Mouse (Mus musculus): ENCODE measurements around the gene Mbip.

- TF ChIP-seq CTCF (IDR thresholded peaks at IDR 0.05; ENCODE audit: extremely low read depth, insufficient read length, insufficient replicate concordance, low read depth, low read length) (no peak), POLR2A (IDR thresholded peaks at IDR 0.05; ENCODE audit: low read depth, low read length) (no peak)
These were observed at the start of gene Mbip for GRCm38 (mm10) chr12:56345367-56346089.

Data from small intestine, adult 2 months (tissue).